Mouse (Mus musculus) bone marrow, adult 2 months (tissue): ENCODE results near the gene Cbx7. TPM values are rescaled to one million over a fixed set of nuclear protein-coding genes. Genes with fewer than 3 reads are reported as not detected.

Source experiments
- H3K27ac ChIP-seq: fragments of 200-500 bp; 2 replicates; pipeline ENCODE4 v1.5.1; 2012; ENCODE audit warnings: low read depth, mild to moderate bottlenecking, control low read depth, inconsistent platforms, low read length; ENCODE audit not compliant: control insufficient read depth, poor library complexity, insufficient read depth
- H3K4me1 ChIP-seq: fragments of 200-500 bp; 2 replicates; pipeline ENCODE4 v1.6.1; 2011; ENCODE audit warnings: low read length; ENCODE audit not compliant: control insufficient read depth, insufficient read depth
- H3K4me3 ChIP-seq: fragments of 200-500 bp; replicated peaks from 2 replicates; pipeline ENCODE3; 2011; ENCODE audit warnings: mild to moderate bottlenecking, low read depth, low read length, control low read depth; ENCODE audit not compliant: control insufficient read depth
- CTCF ChIP-seq: fragments of 200-500 bp; IDR thresholded peaks from 2 replicates; pipeline ENCODE4 v1.5.1; 2011; ENCODE audit warnings: low read length, control low read depth; ENCODE audit not compliant: control insufficient read depth, insufficient read depth
- POLR2A ChIP-seq: fragments of 200-500 bp; IDR thresholded peaks from 2 replicates; pipeline ENCODE4 v1.6.1; 2011; ENCODE audit warnings: low read depth, mild to moderate bottlenecking, control low read depth, low read length, borderline replicate concordance; ENCODE audit not compliant: control insufficient read depth
- WGBS: fragments of 180-500 bp; shearing (Covaris S2); methylation state at CpG from one replicate; pipeline ENCODE4 v1.1.7; 2018; 5-methylcytosine and 5-hydroxymethylcytosine counted together
- polyA plus RNA-seq: library from polyadenylated mRNA; stranded (reverse); fragments of >200 nt; gene quantifications from 2 replicates; pipeline ENCODE4 v1.2.4, GENCODE M21; 2011; ENCODE audit warnings: low replicate concordance; ENCODE audit not compliant: missing spikeins, insufficient read depth, insufficient read length

The Cbx7 gene
- 16.8 and 22.5 TPM in 2 replicates for polyA plus RNA-seq

DNA sequence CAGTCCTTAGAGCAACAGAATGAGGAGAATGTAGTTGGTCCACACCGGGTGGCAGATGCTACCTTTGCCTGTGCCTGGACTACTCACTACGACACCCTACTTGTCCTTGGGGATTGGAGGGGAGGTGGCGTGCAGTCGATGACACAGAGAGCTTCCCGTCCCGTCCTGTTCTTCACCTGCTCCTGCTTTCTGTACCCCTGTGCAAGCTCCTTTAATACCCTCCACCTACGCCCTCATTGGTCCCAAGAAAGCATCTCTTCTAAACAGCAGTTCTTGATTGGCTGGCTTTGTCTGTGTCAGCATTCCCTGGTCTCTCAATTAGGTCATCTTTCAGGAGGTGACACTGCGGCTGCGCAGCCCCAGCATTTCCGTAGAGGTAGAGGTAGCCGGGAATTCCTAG lies at the start of gene Cbx7:
Gene Cbx7 (minus strand): TSS at position 180 of the 400 bp plus-strand sequence.
- WGBS: 90% methylated on average over 11 of the region's 11 CpGs
- TF ChIP-seq CTCF (no peak), POLR2A (no peak)
- Histone ChIP-seq H3K27ac (no peak within 1 kb of the TSS), H3K4me1 (no peaks in the 10 kb centered on the region), H3K4me3 (no peak within 1 kb of the TSS)

DNA sequence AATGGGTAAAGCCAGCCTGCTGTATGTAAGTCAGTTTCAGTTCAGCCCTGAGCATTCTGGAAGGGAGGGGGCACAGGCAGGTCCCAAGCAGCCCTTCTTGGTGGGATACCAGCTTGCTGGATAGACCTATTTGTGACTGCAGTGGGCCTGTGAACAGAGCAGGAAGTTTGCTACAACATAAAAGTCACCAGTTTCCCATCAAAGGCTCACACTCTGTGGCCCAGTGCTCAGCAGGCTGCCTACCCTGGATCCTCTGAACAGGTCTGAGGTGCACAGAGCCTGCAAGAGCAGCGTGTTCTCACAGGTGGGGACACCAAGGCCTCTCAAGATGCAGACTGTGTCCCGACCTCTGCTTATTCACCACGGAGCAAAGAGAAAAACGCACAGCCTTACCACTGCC lies 49.6 kb upstream of the Cbx7 start:
- H3K4me3 ChIP-seq: no peak overlapping the region
- TF ChIP-seq CTCF (no peak), POLR2A (no peak)
- H3K4me1 ChIP-seq: no peaks in the 10 kb centered on the region
- H3K27ac ChIP-seq: no peak overlapping the region
- 68% methylated on average over 4 of the region's 4 CpGs for WGBS

DNA sequence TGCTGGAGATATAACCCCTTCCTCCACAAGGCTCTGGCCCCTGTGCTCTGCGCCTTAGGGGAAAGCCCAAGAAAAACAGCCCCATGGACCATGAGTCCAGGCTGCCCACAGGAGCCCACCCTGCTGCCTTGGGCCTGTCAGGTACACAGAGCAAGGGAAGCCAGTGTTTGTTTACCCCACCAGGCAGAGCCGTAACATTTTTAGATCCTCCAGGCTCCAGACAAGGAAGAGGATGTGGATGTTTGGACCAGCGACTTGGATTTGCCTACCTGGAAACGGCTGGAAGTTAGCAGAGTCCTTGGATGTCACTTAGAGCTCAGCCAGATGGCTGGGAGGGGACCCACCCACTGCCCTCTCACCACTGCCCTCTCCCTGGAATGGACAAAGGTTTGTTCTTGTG lies 48.7 kb upstream of the Cbx7 start:
- TF ChIP-seq CTCF (no peak), POLR2A (no peak)
- WGBS: 85% methylated on average over 4 of the region's 4 CpGs
- Histone ChIP-seq H3K4me1 (no peaks in the 10 kb centered on the region), H3K27ac (no peak overlapping the region), H3K4me3 (no peak overlapping the region)

DNA sequence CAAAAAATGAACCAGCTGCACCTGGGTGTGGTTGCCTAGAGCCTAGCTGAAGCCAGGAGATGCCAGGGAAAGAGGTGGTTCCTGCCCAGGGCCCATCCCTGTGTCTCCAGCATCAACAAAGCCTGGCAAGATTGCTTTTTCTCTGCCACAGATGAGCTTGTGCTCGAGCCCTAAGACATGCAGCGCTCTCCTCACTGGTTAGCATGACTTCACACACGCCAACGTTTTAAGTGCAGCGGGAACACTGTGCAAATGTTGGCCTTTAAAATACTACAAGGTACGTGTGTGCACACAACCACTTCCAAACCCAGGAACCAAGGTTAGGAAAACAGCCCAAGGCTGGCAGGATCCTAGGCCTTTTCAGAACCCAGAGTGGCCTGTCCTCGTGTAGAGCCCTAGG lies 48.3 kb upstream of the Cbx7 start:
- Histone ChIP-seq H3K4me3 (no peak overlapping the region), H3K4me1 (no peaks in the 10 kb centered on the region), H3K27ac (no peak overlapping the region)
- WGBS: 87% methylated on average over 7 of the region's 7 CpGs
- no peak for TF ChIP-seq CTCF
- no peak for TF ChIP-seq POLR2A

DNA sequence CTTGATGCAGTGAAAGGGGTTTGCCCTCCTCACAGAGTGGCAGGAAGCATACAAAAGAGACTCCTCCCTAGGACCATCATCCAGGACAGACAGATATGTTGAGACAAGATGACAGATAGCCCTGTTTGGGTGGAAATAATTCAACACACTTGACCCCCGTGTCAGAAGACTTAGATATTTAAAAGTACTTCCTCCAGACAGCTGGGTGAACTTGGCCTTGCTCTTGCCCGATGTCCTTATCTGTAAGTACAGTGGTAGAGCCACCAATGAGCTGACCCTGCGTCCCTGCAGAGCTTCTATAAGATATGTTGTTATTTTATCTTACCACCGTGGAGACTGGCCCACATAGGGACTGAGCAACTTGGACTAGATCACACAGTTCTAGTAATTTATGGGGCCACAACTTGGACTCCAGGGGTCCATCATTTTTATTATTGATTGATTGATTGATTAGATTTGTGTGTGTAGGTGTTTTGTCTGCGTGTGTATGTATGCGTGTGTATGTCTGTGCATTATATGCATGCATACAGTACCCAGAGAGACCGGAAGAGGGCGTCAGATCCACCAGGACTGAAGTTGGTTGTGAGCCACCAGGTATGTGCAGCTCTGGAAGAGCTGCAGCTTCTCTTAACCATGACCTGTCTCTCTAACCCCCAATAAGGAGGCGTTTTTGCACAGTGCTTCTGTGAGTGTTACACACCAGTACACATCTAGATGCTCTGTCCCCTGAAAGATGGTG lies 45.8 kb upstream of the Cbx7 start:
- TF ChIP-seq POLR2A (no peak), CTCF (no peak)
- WGBS: 70% methylated on average over 9 of the region's 9 CpGs
- H3K27ac ChIP-seq: no peak overlapping the region
- H3K4me3 ChIP-seq: no peak overlapping the region
- no peaks in the 10 kb centered on the region for H3K4me1 ChIP-seq

DNA sequence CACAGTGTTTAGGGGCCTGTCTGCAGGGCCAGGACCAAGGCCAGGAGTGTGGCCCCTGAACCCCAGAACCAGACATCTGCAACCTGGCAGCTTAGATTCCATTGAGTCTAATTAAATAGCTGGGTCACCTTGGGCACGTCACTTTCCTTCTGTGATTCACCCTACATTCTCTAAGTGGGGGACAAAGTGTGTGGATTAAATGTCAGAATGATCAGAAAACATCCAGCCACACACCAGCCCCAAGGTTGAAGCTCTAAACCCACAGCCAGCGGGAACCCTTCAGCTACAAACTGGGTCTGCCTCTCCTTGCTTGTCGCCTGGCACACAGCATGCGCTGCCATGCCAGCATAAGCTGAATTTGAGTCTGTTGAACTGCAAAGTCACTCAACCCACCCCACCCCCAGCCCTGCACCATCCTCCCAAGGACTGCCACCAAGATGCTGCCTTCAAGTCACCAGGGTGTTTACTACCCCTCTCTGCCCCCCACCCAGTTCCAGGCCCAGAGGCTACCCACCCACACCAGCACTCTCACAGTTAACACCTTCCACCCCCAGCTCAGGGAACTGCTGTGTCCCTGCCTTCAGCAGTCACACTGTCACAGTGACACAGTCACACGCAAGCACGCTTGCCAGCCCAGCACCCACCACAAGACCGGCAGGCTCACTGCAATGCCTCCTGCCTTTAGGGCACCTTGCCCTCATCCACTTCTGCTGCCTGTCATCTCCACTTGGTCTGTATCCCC lies 44.5 kb upstream of the Cbx7 start:
- 54% methylated on average over 7 of the region's 7 CpGs for whole genome bisulfite sequencing
- no peak for TF ChIP-seq POLR2A
- no peak for TF ChIP-seq CTCF
- Histone ChIP-seq H3K27ac (no peak overlapping the region), H3K4me1 (no peaks in the 10 kb centered on the region), H3K4me3 (no peak overlapping the region)

DNA sequence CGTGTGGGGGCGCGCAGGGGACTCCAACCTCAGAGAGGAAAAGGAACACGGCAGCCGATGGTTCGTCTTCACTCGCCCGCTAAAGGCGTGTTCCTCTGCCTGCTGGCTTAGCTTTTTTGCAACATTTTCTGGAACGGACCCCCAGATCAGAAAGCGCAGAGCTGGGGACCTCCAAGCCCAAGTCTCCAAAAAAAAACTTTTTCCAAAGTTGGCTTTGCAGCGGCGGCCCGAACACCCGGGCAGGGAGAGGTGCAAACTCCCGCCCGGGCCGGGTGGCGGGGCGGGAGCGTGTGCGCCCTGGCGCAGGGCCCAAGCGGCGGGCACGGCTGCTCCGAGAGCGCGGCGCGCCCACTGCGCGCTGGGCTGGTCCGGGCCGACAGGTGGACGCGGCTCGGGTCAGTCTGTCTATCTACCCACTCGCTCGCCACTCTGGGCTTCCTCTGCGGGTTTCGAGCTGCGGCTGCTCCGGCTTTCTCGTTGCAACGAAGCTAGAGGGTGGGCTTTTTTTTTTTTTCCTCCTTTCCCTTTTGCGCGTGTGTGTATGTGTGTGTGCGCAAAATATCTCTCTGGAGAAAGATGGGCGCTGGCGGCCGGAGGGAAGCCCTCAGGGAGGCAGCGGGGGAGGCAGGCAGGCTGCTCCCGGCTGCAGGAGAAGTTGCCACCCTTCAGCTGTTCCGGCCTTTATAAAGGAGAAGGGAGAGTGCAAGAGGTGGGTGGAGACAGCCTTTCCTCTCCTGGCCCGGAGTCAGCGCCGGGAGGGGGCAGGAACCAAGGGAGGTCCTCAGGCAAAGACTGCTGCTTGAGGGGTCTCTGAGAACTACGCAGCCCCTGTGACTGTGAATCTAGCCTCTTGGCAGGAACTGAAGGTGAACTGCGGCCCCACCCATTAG lies 43.6 kb upstream of the Cbx7 start, which contains the start of gene Pdgfb:
Gene Pdgfb (minus strand): TSS at position 657 of the 890 bp plus-strand sequence.
- Histone ChIP-seq H3K4me3 (peak within 1 kb of the TSS; percentile 49), H3K4me1 (no peaks in the 10 kb centered on the region), H3K27ac (peak within 1 kb of the TSS; percentile 36; the same call in 1 of the 2 replicates)
- WGBS: under 1% methylated on average over 60 of the region's 60 CpGs
- TF ChIP-seq CTCF (no peak), POLR2A (peak; percentile 73)

DNA sequence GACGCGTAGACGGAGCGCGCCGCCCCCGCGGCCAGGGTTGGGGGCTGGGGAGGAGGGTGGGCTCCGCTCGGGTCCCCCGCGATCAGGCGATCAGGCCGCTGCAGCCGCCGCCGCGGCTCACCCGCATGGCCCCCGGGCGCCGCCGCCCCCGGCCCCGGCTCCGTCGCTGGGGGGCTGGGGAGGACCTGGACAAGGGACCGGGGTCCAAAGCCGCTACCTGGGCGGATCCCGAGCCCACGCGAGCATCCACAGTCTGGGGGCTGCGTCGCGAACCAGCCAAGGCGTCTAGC lies 43.1 kb upstream of the Cbx7 start:
- TF ChIP-seq POLR2A (no peak), CTCF (no peak)
- peak overlapping the region; percentile 39 for H3K4me3 ChIP-seq
- whole genome bisulfite sequencing: 1% methylated on average over 37 of the region's 37 CpGs
- H3K4me1 ChIP-seq: no peaks in the 10 kb centered on the region
- H3K27ac ChIP-seq: no peak overlapping the region; the same call in 1 of the 2 replicates
